8 mouse cellular contexts compared by ENCODE assay signal in genomic region chr12:79297121-79297576, GRCm38 (mm10). TPM values are rescaled to one million over a fixed set of nuclear protein-coding genes. Genes with fewer than 3 reads are reported as not detected.
DNase-seq lines count a peak whose midpoint lies in the region; ATAC-seq and TF ChIP-seq lines count a peak whose summit lies in the region.

Rad51b (plus strand) TSS chr12:79297282.

- peak; percentile 94 for DNase-seq in c-Kit-positive CD71-positive TER-119-positive erythroid progenitor cells, embryonic 14.5 days (ENCODE audit: low spot score)
- DNase-seq in heart, postnatal 0 days (ENCODE audit: low spot score), result peak; percentile 91
- DNase-seq in kidney, postnatal 4 days, result peak; percentile 71 to 82

- peak; percentile 80 for ATAC-seq in forebrain, embryonic 12.5 days (ENCODE audit: low FRiP score)
- peak; percentile 81 for ATAC-seq in heart, postnatal 0 days (ENCODE audit: insufficient read depth, low read depth)
- peak; percentile 74 for ATAC-seq in liver, embryonic 16.5 days (ENCODE audit: low read depth)
- peak; percentile 85 for ATAC-seq in neural tube, embryonic 13.5 days (ENCODE audit: low read depth)

- TF ChIP-seq EP300 in ES-Bruce4 (IDR thresholded peaks at IDR 0.05; ENCODE audit: insufficient read depth, low read depth, low read length), result no peak
- no peak for TF ChIP-seq EP300 in heart, postnatal 0 days (IDR thresholded peaks at IDR 0.05; ENCODE audit: low read depth)

- TF ChIP-seq POLR2A in ES-Bruce4 (IDR thresholded peaks at IDR 0.05; ENCODE audit: insufficient read depth, low read length), result peak; percentile 37
- TF ChIP-seq POLR2A in testis, adult 2 months (IDR thresholded peaks at IDR 0.05; ENCODE audit: control insufficient read depth, low read depth, low read length), result no peak

- H3K36me3 ChIP-seq in ES-Bruce4 (ENCODE audit: control insufficient read depth, insufficient read depth, low read length, poor library complexity, severe bottlenecking), result peaks cover 5% of the 10 kb centered on the region
- H3K36me3 ChIP-seq in forebrain, embryonic 12.5 days (replicated peaks), result no peaks in the 10 kb centered on the region
- 0 out of 2 replicates have a peak, but pooled peaks cover 9% of the 10 kb centered on the region for H3K36me3 ChIP-seq in heart, postnatal 0 days (replicated peaks; ENCODE audit: control insufficient read depth, insufficient read depth, low read length)
- no peaks in the 10 kb centered on the region for H3K36me3 ChIP-seq in liver, embryonic 16.5 days (ENCODE audit: control insufficient read depth, insufficient read depth)
- H3K36me3 ChIP-seq in neural tube, embryonic 13.5 days, result peaks cover 11% of the 10 kb centered on the region; the same call in 1 of the 2 replicates
- H3K36me3 ChIP-seq in testis, adult 2 months (ENCODE audit: control insufficient read depth, insufficient read depth, low read length), result no peaks in the 10 kb centered on the region

- peak within 1 kb of the TSS; percentile 63 for H3K9ac ChIP-seq in ES-Bruce4 (ENCODE audit: low read depth, poor library complexity, severe bottlenecking)
- peak within 1 kb of the TSS; percentile 63 for H3K9ac ChIP-seq in forebrain, embryonic 12.5 days
- H3K9ac ChIP-seq in heart, postnatal 0 days (replicated peaks; ENCODE audit: low read depth, low read length), result peak within 1 kb of the TSS; percentile 58
- peak within 1 kb of the TSS; percentile 75 for H3K9ac ChIP-seq in liver, embryonic 16.5 days (ENCODE audit: low read depth, low read length)
- H3K9ac ChIP-seq in neural tube, embryonic 13.5 days, result peak within 1 kb of the TSS; percentile 75

- no peak for TF ChIP-seq CTCF in ES-Bruce4 (IDR thresholded peaks at IDR 0.05; ENCODE audit: low read depth, low read length)
- no peak for TF ChIP-seq CTCF in heart, postnatal 0 days (IDR thresholded peaks at IDR 0.05; ENCODE audit: low read depth)
- no peak for TF ChIP-seq CTCF in testis, adult 2 months (IDR thresholded peaks at IDR 0.05; ENCODE audit: control insufficient read depth, insufficient read depth, insufficient replicate concordance, low read depth, low read length)

- H3K27ac ChIP-seq in ES-Bruce4 (ENCODE audit: insufficient read depth, low read length), result peak within 1 kb of the TSS; percentile 34; the same call in 1 of the 2 replicates
- peak within 1 kb of the TSS; percentile 31 for H3K27ac ChIP-seq in forebrain, embryonic 12.5 days
- peak within 1 kb of the TSS; percentile 60 for H3K27ac ChIP-seq in heart, postnatal 0 days (ENCODE audit: low read depth)
- H3K27ac ChIP-seq in liver, embryonic 16.5 days (ENCODE audit: low read length), result peak within 1 kb of the TSS; percentile 88
- H3K27ac ChIP-seq in neural tube, embryonic 13.5 days (replicated peaks), result peak within 1 kb of the TSS; percentile 76
- peak within 1 kb of the TSS; percentile 82 for H3K27ac ChIP-seq in testis, adult 2 months (ENCODE audit: control insufficient read depth, insufficient read depth, low read depth, low read length)

- no peaks in the 10 kb centered on the region for H3K9me3 ChIP-seq in ES-Bruce4 (replicated peaks; ENCODE audit: control insufficient read depth, insufficient read depth, low read length, poor library complexity, severe bottlenecking)
- H3K9me3 ChIP-seq in forebrain, embryonic 12.5 days, result no peaks in the 10 kb centered on the region
- no peaks in the 10 kb centered on the region for H3K9me3 ChIP-seq in heart, postnatal 0 days (replicated peaks; ENCODE audit: control insufficient read depth, low read length)
- H3K9me3 ChIP-seq in liver, embryonic 16.5 days (replicated peaks; ENCODE audit: control insufficient read depth, low read length), result no peaks in the 10 kb centered on the region
- H3K9me3 ChIP-seq in neural tube, embryonic 13.5 days, result no peaks in the 10 kb centered on the region

- WGBS in forebrain, embryonic 12.5 days, result under 1% methylated on average over 21 of the region's 21 CpGs
- under 1% methylated on average over 21 of the region's 21 CpGs for WGBS in heart, postnatal 0 days
- WGBS in liver, embryonic 16.5 days (ENCODE audit: insufficient replicate concordance), result under 1% methylated on average over 21 of the region's 21 CpGs
- WGBS in neural tube, embryonic 13.5 days, result under 1% methylated on average over 21 of the region's 21 CpGs

- H3K4me2 ChIP-seq in forebrain, embryonic 12.5 days, result peak within 1 kb of the TSS; percentile 72
- H3K4me2 ChIP-seq in heart, postnatal 0 days (ENCODE audit: low read depth, low read length), result peak within 1 kb of the TSS; percentile 89
- peak within 1 kb of the TSS; percentile 97 for H3K4me2 ChIP-seq in liver, embryonic 16.5 days (ENCODE audit: low read depth, low read length)
- H3K4me2 ChIP-seq in neural tube, embryonic 13.5 days, result peak within 1 kb of the TSS; percentile 66

- peak within 1 kb of the TSS; percentile 89 for H3K4me3 ChIP-seq in ES-Bruce4 (ENCODE audit: low read depth, low read length)
- peak within 1 kb of the TSS; percentile 63 for H3K4me3 ChIP-seq in forebrain, embryonic 12.5 days (replicated peaks)
- H3K4me3 ChIP-seq in heart, postnatal 0 days (ENCODE audit: low read depth, low read length), result peak within 1 kb of the TSS; percentile 69
- peak within 1 kb of the TSS; percentile 80 for H3K4me3 ChIP-seq in liver, embryonic 16.5 days (ENCODE audit: low read depth, low read length)
- H3K4me3 ChIP-seq in neural tube, embryonic 13.5 days, result peak within 1 kb of the TSS; percentile 72
- H3K4me3 ChIP-seq in testis, adult 2 months (ENCODE audit: control insufficient read depth, low read depth, low read length), result peak within 1 kb of the TSS; percentile 94

- H3K4me1 ChIP-seq in ES-Bruce4 (ENCODE audit: control insufficient read depth, insufficient read depth, low read length), result no peaks in the 10 kb centered on the region
- H3K4me1 ChIP-seq in forebrain, embryonic 12.5 days, result peaks cover 13% of the 10 kb centered on the region
- peaks cover 14% of the 10 kb centered on the region for H3K4me1 ChIP-seq in heart, postnatal 0 days (ENCODE audit: control insufficient read depth, insufficient read depth)
- H3K4me1 ChIP-seq in liver, embryonic 16.5 days (ENCODE audit: control insufficient read depth, low read depth, low read length), result peaks cover 17% of the 10 kb centered on the region
- peaks cover 28% of the 10 kb centered on the region for H3K4me1 ChIP-seq in neural tube, embryonic 13.5 days (replicated peaks)
- H3K4me1 ChIP-seq in testis, adult 2 months (ENCODE audit: control insufficient read depth, insufficient read depth, low read length), result peaks cover 5% of the 10 kb centered on the region

- H3K27me3 ChIP-seq in ES-Bruce4 (ENCODE audit: control insufficient read depth, insufficient read depth, low read length, poor library complexity, severe bottlenecking), result no peaks in the 10 kb centered on the region
- no peaks in the 10 kb centered on the region for H3K27me3 ChIP-seq in forebrain, embryonic 12.5 days
- no peaks in the 10 kb centered on the region for H3K27me3 ChIP-seq in heart, postnatal 0 days (ENCODE audit: control insufficient read depth, insufficient read depth, low read length)
- no peaks in the 10 kb centered on the region for H3K27me3 ChIP-seq in liver, embryonic 16.5 days (ENCODE audit: control insufficient read depth, insufficient read depth, low read depth, low read length)
- H3K27me3 ChIP-seq in neural tube, embryonic 13.5 days, result no peaks in the 10 kb centered on the region
- no peaks in the 10 kb centered on the region for H3K27me3 ChIP-seq in testis, adult 2 months (ENCODE audit: control insufficient read depth, insufficient read depth, low read length)

RNA-seq across cellular contexts. Expression of gene Rad51b, which starts in this region (rescaled TPM):
- polyA plus RNA-seq in ES-Bruce4 (2011; ENCODE audit: insufficient read depth, insufficient read length, low read depth, missing spikeins), result 13.8 and 14.0 TPM in 2 replicates
- polyA plus RNA-seq in forebrain, embryonic 12.5 days (2016; fragmentation: Nextera tagmentation; extraction: Ambion mirVana), result 7.2 and 7.7 TPM in 2 replicates
- 1.4 and 1.9 TPM in 2 replicates for total RNA-seq in heart, postnatal 0 days (2014; rRNA removed; ENCODE audit: low replicate concordance)
- 1.8 and 2.0 TPM in 2 replicates for polyA plus RNA-seq in heart, postnatal 0 days (2015; fragmentation: Nextera tagmentation; extraction: Ambion mirVana)
- polyA plus RNA-seq in liver, embryonic 16.5 days (2015; fragmentation: Nextera tagmentation; extraction: Ambion mirVana), result 4.4 and 4.8 TPM in 2 replicates
- 1.4 and 2.4 TPM in 2 replicates for polyA plus RNA-seq in neural tube, embryonic 13.5 days (2015; fragmentation: Nextera tagmentation; extraction: Ambion mirVana)
- 1.9 and 2.7 TPM in 2 replicates for polyA plus RNA-seq in testis, adult 2 months (2012; rRNA removed)

Comparison
In these comparisons a context has a peak if more than half of its experiments do, and no peak if none do; other contexts are left out.
1. Peak in every context shown above with its lines: DNase-seq, ATAC-seq, H3K4me3 ChIP-seq and H3K27ac ChIP-seq.
2. H3K27ac ChIP-seq: peak in every context shown above with its lines; median percentile 88 in liver, embryonic 16.5 days; 82 in testis, adult 2 months; 76 in neural tube, embryonic 13.5 days; 60 in heart, postnatal 0 days; 34 in ES-Bruce4; 31 in forebrain, embryonic 12.5 days.